Mouse (Mus musculus) CD4-positive helper T cell, adult 2 months (primary cell): ENCODE data around the gene Fam163a.
A peak's percentile ranks its signal among the peaks of the same experiment; 100 is the strongest.
"Not testable (repeated sequence)": the region's sequence is repeated elsewhere in the genome, so short reads cannot be mapped to it uniquely, and the experiment has no call there.

Experiments used
- DNase-seq: peaks from one replicate; pipeline ENCODE4 v3.0.0-alpha.2; 2012; ENCODE audit warnings: low read depth, missing footprints, low spot score

Gene Fam163a

GRCm38 (mm10) chr1:156204656-156205131, at the start of gene Fam163a:
Gene Fam163a (minus strand): TSS chr1:156205026.
- DNase-seq: no peak

GRCm38 (mm10) chr1:156251096-156251495, 46.3 kb upstream of the Fam163a start:
- not testable (repeated sequence) for DNase-seq

GRCm38 (mm10) chr1:156247893-156248292, 43.1 kb upstream of the Fam163a start:
- DNase-seq: no peak

- DNase-seq: peak; percentile 55
Measured at GRCm38 (mm10) chr1:156241713-156242348, 37.0 kb upstream of the Fam163a start.

GRCm38 (mm10) chr1:156241035-156241434, 36.2 kb upstream of the Fam163a start:
- DNase-seq: peak; percentile 27

- no peak for DNase-seq
Measured at GRCm38 (mm10) chr1:156231122-156231521, 26.3 kb upstream of the Fam163a start.

GRCm38 (mm10) chr1:156230339-156231089, 25.7 kb upstream of the Fam163a start:
- DNase-seq: no peak

GRCm38 (mm10) chr1:156229448-156229847, 24.6 kb upstream of the Fam163a start:
- peak; percentile 35 for DNase-seq

GRCm38 (mm10) chr1:156228728-156229127, 23.9 kb upstream of the Fam163a start:
- DNase-seq: no peak

GRCm38 (mm10) chr1:156226903-156227302, 22.1 kb upstream of the Fam163a start:
- DNase-seq: no peak

GRCm38 (mm10) chr1:156222205-156223000, 17.6 kb upstream of the Fam163a start:
- no peak for DNase-seq

GRCm38 (mm10) chr1:156221327-156221726, 16.5 kb upstream of the Fam163a start:
- DNase-seq: no peak

- DNase-seq: no peak
Measured at GRCm38 (mm10) chr1:156218573-156218972, 13.7 kb upstream of the Fam163a start.

- no peak for DNase-seq
Measured at GRCm38 (mm10) chr1:156217941-156218340, 13.1 kb upstream of the Fam163a start.

GRCm38 (mm10) chr1:156217393-156217792, 12.6 kb upstream of the Fam163a start:
- DNase-seq: peak; percentile 12

GRCm38 (mm10) chr1:156216249-156216648, 11.4 kb upstream of the Fam163a start:
- DNase-seq: no peak

- no peak for DNase-seq
Measured at GRCm38 (mm10) chr1:156214651-156215050, 9.8 kb upstream of the Fam163a start.

GRCm38 (mm10) chr1:156212923-156213322, 8.1 kb upstream of the Fam163a start:
- DNase-seq: no peak

GRCm38 (mm10) chr1:156211809-156212317, 7.0 kb upstream of the Fam163a start:
- DNase-seq: no peak

GRCm38 (mm10) chr1:156205164-156205563, 338 bp upstream of the Fam163a start:
- no peak for DNase-seq

GRCm38 (mm10) chr1:156203961-156204655, 718 bp downstream of the Fam163a start:
- DNase-seq: no peak
